Mouse (Mus musculus) spleen, embryonic (tissue): Measurements from ENCODE around the gene Maco1.
"Not testable (repeated sequence)": the region's sequence is repeated elsewhere in the genome, so short reads cannot be mapped to it uniquely, and the experiment has no call there.

ENCODE experiments used
- CTCF ChIA-PET: fragments of 350-600 bp; sonication (Branson Sonifier 250); formaldehyde crosslinking; loops from one replicate; lab custom pipeline; 2022; lab: Charles Lee

The Maco1 gene

GRCm38 (mm10) chr4:134817706-134818105, 35.4 kb downstream of the Maco1 start:
- CTCF ChIA-PET: no interaction called here

- CTCF ChIA-PET: no interaction called here
Measured at GRCm38 (mm10) chr4:134814229-134814571, 38.9 kb downstream of the Maco1 start.

- CTCF ChIA-PET: no interaction called here
Measured at GRCm38 (mm10) chr4:134813406-134814228, 39.5 kb downstream of the Maco1 start.

GRCm38 (mm10) chr4:134804765-134805164, 48.4 kb downstream of the Maco1 start:
- CTCF ChIA-PET: no interaction called here

- CTCF ChIA-PET: no interaction called here
Measured at GRCm38 (mm10) chr4:134802765-134803164, 50.4 kb downstream of the Maco1 start.

GRCm38 (mm10) chr4:134802155-134802554, 51.0 kb downstream of the Maco1 start:
- CTCF ChIA-PET: no interaction called here

- CTCF ChIA-PET: interaction anchor here (0.5 kb wide), 1 partner anchor 304 kb away, joined by 4 read pairs; no protein-coding TSS in a partner anchor
Measured at GRCm38 (mm10) chr4:134800693-134801092, 52.5 kb downstream of the Maco1 start.

GRCm38 (mm10) chr4:134800098-134800497, 53.0 kb downstream of the Maco1 start:
- CTCF ChIA-PET: no interaction called here

- CTCF ChIA-PET: no interaction called here
Measured at GRCm38 (mm10) chr4:134799272-134799671, 53.9 kb downstream of the Maco1 start.

GRCm38 (mm10) chr4:134798861-134799260, 54.3 kb downstream of the Maco1 start:
- CTCF ChIA-PET: interaction anchor here (0.6 to 0.7 kb wide), 2 partner anchors 62 to 1841 kb away, joined by 3 read pairs; no protein-coding TSS in a partner anchor

GRCm38 (mm10) chr4:134797621-134798020, 55.5 kb downstream of the Maco1 start:
- CTCF ChIA-PET: interaction anchor here (0.7 kb wide), 1 partner anchor 76 kb away, joined by 7 read pairs; no protein-coding TSS in a partner anchor

- CTCF ChIA-PET: interaction anchor here (0.6 to 0.8 kb wide), 2 partner anchors 105 to 355 kb away, joined by 3 to 4 read pairs; no protein-coding TSS in a partner anchor
Measured at GRCm38 (mm10) chr4:134796581-134797361, 56.4 kb downstream of the Maco1 start.

GRCm38 (mm10) chr4:134795819-134796485, 57.2 kb downstream of the Maco1 start:
- CTCF ChIA-PET: interaction anchor here (0.6 to 0.8 kb wide), 2 partner anchors 106 to 356 kb away, joined by 3 to 4 read pairs; no protein-coding TSS in a partner anchor

GRCm38 (mm10) chr4:134794959-134795358, 58.2 kb downstream of the Maco1 start:
- CTCF ChIA-PET: not testable (repeated sequence)

- CTCF ChIA-PET: interaction anchor here (0.6 to 1.2 kb wide), 4 partner anchors 20 to 74 kb away, joined by 3 to 8 read pairs (median 4); no protein-coding TSS in a partner anchor
Measured at GRCm38 (mm10) chr4:134793213-134793956, 59.8 kb downstream of the Maco1 start.

- CTCF ChIA-PET: no interaction called here
Measured at GRCm38 (mm10) chr4:134791731-134792130, 61.4 kb downstream of the Maco1 start.

GRCm38 (mm10) chr4:134786946-134787345, 66.2 kb downstream of the Maco1 start:
- CTCF ChIA-PET: interaction anchor here (1.2 kb wide), 1 partner anchor 14 kb away, joined by 6 read pairs; no protein-coding TSS in a partner anchor

- CTCF ChIA-PET: no interaction called here
Measured at GRCm38 (mm10) chr4:134784701-134785100, 68.4 kb downstream of the Maco1 start.

GRCm38 (mm10) chr4:134779136-134779934, 73.8 kb downstream of the Maco1 start:
- CTCF ChIA-PET: no interaction called here

GRCm38 (mm10) chr4:134776246-134776645, 76.9 kb downstream of the Maco1 start:
- CTCF ChIA-PET: interaction anchor here (0.7 kb wide), 1 partner anchor 1714 kb away, joined by 9 read pairs; no protein-coding TSS in a partner anchor
